Mouse (Mus musculus): Measurements from ENCODE around the gene Hyou1. TPM values are rescaled to one million over a fixed set of nuclear protein-coding genes. Genes with fewer than 3 reads are reported as not detected.
A peak's percentile ranks its signal among the peaks of the same experiment; 100 is the strongest.
"Not testable (repeated sequence)": the region's sequence is repeated elsewhere in the genome, so short reads cannot be mapped to it uniquely, and the experiment has no call there.

Hyou1 gene
- total and polyA plus RNA-seq, 2 experiments: 87.8 to 111 TPM

DNA sequence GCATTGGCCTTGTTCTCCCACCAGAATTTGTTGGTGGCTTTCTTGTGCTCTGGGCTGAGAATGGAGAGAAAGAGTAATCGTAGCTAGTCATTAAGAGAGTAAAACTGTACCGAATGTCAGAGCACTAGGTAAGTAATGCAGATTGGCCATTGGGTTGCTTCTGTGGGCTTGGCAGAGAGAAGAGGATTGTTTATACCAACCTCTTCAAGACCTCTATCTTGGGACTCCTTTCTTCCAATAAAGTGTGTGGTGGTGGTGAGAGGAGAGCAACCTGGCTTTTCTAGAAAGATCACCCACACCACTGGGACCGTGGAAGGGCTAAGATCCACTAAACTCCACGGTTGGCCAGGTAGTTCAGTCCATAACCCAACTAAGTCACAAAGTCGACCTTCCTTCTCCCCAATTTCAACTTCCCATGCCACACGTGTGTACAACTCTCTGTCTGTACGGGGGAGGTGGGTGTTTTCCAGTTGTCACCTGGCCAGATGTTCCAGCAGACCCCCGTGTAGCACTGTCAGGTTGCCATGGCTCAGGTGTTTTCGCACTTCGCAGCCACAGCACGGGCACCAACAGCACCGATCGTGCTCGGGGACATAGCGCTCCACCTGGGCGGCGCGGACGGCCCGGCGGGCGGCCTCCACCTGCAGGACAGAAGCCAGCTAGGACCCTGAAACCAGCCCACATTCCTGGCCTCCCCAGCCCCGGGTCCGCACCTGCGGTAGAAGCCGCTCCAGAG lies 38.0 kb downstream of the Hyou1 start:
- DNase-seq (ENCODE audit: extremely low read depth, low read depth, low spot score): no peak
- Histone ChIP-seq H3K4me3 (ENCODE audit: insufficient read depth, low read depth, low read length) (peak overlapping the region; percentile 84), H3K79me2 (ENCODE audit: control insufficient read depth, insufficient read depth, low read length) (peaks cover 6% of the 10 kb centered on the region; the same call in 1 of the 2 replicates), H3K9ac (ENCODE audit: low read depth, low read length) (peak overlapping the region; percentile 87), H3K27me3 (ENCODE audit: control insufficient read depth, insufficient read depth, low read length) (no peaks in the 10 kb centered on the region), H3K4me1 (ENCODE audit: control insufficient read depth, insufficient read depth, low read length) (peaks cover 4% of the 10 kb centered on the region; the same call in 1 of the 2 replicates), H3K36me3 (ENCODE audit: control insufficient read depth, insufficient read depth, low read length) (peaks cover 7% of the 10 kb centered on the region), H3K27ac (replicated peaks; ENCODE audit: insufficient read depth, low read depth, low read length) (peak overlapping the region; percentile 68)
- TF ChIP-seq CTCF (IDR thresholded peaks at IDR 0.05; ENCODE audit: low read depth, low read length) (no peak), POLR2A (IDR thresholded peaks at IDR 0.05; ENCODE audit: extremely low read depth, insufficient read depth, low read length) (no peak)
- 4% methylated on average over 26 of the region's 26 CpGs for WGBS

DNA sequence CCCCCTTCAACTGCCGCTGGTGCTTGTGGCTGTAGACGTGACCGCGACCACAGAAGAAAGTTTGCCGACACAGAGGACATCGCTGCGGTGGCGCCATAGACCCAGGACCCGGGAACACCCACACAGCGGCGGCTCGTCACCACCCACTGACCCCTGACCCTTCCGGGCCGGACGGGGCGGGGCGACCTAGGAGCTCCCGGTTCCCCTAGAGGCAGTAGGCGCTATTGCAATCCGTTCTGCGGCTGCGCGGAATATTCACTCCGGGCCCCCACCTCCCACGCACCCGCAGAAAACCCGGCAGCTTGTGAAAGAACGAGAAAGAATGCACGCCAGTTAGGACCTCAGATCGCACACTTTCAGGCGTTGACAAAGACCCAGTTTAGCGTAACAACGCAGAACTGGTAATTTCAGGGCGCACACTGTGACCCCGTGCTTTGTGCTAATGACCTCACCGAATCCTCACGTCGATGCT lies 38.6 kb downstream of the Hyou1 start:
- Histone ChIP-seq H3K9ac (ENCODE audit: low read depth, low read length) (peak overlapping the region; percentile 88), H3K27ac (replicated peaks; ENCODE audit: insufficient read depth, low read depth, low read length) (peak overlapping the region; percentile 71), H3K27me3 (ENCODE audit: control insufficient read depth, insufficient read depth, low read length) (no peaks in the 10 kb centered on the region), H3K79me2 (ENCODE audit: control insufficient read depth, insufficient read depth, low read length) (peaks cover 6% of the 10 kb centered on the region; the same call in 1 of the 2 replicates), H3K4me3 (ENCODE audit: insufficient read depth, low read depth, low read length) (peak overlapping the region; percentile 84), H3K4me1 (ENCODE audit: control insufficient read depth, insufficient read depth, low read length) (peaks cover 4% of the 10 kb centered on the region; the same call in 1 of the 2 replicates), H3K36me3 (ENCODE audit: control insufficient read depth, insufficient read depth, low read length) (peaks cover 3% of the 10 kb centered on the region)
- TF ChIP-seq CTCF (IDR thresholded peaks at IDR 0.05; ENCODE audit: low read depth, low read length) (peak; percentile 80), POLR2A (IDR thresholded peaks at IDR 0.05; ENCODE audit: extremely low read depth, insufficient read depth, low read length) (peak; percentile 84)
- under 1% methylated on average over 38 of the region's 38 CpGs for WGBS
- DNase-seq (ENCODE audit: extremely low read depth, low read depth, low spot score): peak; percentile 77

DNA sequence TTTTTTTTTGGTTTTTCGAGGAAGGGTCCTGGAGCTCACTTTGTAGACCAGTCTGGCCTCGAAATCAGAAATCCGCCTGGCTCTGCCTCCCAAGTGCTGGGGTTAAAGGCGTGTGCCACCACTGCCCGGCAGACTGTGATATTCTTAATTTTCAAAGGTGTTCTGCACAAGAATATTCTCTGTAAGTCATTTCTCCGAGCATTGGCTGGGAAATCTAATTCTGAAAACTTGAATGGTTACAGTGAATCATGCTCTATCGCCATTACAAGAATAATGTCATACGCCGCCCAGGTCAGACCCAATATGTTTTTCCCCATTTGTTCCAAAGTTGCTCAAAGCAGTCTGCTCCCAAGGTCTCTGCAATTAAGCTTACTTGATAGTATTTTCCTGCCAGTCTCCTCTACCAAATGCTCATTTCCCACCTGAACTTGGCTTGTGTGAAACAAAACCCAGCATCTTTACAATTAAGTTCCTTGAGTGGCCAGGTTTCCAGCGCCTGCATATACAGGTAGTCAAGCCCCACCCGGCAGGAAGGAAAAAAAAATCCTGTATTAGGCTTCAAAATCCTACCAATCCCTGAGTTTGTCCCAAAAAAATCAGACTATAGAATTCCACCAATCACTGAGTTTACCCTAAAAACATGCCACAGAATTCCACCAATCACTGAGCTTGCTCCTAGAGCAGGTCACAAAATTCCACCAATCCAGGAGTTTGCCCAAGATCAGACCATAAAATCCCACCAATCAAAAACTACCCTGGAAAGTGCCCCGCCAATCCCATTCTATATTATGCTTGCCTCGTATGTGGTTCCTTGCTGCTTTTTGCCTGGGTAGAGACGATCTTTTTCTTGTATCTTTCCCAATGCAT lies 39.5 kb downstream of the Hyou1 start, which contains the start of gene Ccdc84:
Gene Ccdc84 (minus strand): TSS at position 51 of the 867 bp plus-strand sequence.
- WGBS: 80% methylated on average over 14 of the region's 14 CpGs
- TF ChIP-seq CTCF (IDR thresholded peaks at IDR 0.05; ENCODE audit: low read depth, low read length) (no peak), POLR2A (IDR thresholded peaks at IDR 0.05; ENCODE audit: extremely low read depth, insufficient read depth, low read length) (no peak)
- Histone ChIP-seq H3K4me3 (ENCODE audit: insufficient read depth, low read depth, low read length) (peak within 1 kb of the TSS; percentile 84), H3K4me1 (ENCODE audit: control insufficient read depth, insufficient read depth, low read length) (peaks cover 4% of the 10 kb centered on the region; the same call in 1 of the 2 replicates), H3K36me3 (ENCODE audit: control insufficient read depth, insufficient read depth, low read length) (0 out of 2 replicates have a peak, but pooled peaks cover 2% of the 10 kb centered on the region), H3K79me2 (ENCODE audit: control insufficient read depth, insufficient read depth, low read length) (peaks cover 6% of the 10 kb centered on the region; the same call in 1 of the 2 replicates), H3K9ac (ENCODE audit: low read depth, low read length) (peak within 1 kb of the TSS; percentile 88), H3K27me3 (ENCODE audit: control insufficient read depth, insufficient read depth, low read length) (no peaks in the 10 kb centered on the region), H3K27ac (replicated peaks; ENCODE audit: insufficient read depth, low read depth, low read length) (peak within 1 kb of the TSS; percentile 71)
- DNase-seq (ENCODE audit: extremely low read depth, low read depth, low spot score): no peak

DNA sequence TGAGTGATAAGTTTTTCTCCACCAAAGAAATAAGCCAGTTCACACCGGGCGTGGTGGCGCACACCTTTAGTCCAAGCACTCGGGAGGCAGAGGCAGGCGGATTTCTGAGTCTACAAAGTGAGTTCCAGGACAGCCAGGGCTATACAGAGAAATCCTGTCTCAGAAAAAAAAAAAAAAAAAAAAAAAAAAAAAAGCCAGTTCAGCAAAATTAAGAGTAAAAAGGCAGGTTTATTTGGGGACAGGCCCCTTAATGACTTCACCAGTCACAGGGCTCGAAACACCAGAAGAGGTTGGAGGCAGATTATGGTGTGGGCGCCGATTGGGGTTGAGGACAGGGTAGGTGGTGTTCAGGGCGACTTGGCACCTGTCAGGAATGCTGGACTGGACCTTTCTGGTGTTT lies 40.4 kb downstream of the Hyou1 start:
- 96% methylated on average over 9 of the region's 9 CpGs for WGBS
- H3K36me3 ChIP-seq (ENCODE audit: control insufficient read depth, insufficient read depth, low read length); H3K27me3 ChIP-seq (ENCODE audit: control insufficient read depth, insufficient read depth, low read length); DNase-seq (ENCODE audit: extremely low read depth, low read depth, low spot score); H3K9ac ChIP-seq (ENCODE audit: low read depth, low read length); H3K4me3 ChIP-seq (ENCODE audit: insufficient read depth, low read depth, low read length); H3K4me1 ChIP-seq (ENCODE audit: control insufficient read depth, insufficient read depth, low read length); H3K27ac ChIP-seq (replicated peaks; ENCODE audit: insufficient read depth, low read depth, low read length); H3K79me2 ChIP-seq (ENCODE audit: control insufficient read depth, insufficient read depth, low read length): not testable (repeated sequence)

DNA sequence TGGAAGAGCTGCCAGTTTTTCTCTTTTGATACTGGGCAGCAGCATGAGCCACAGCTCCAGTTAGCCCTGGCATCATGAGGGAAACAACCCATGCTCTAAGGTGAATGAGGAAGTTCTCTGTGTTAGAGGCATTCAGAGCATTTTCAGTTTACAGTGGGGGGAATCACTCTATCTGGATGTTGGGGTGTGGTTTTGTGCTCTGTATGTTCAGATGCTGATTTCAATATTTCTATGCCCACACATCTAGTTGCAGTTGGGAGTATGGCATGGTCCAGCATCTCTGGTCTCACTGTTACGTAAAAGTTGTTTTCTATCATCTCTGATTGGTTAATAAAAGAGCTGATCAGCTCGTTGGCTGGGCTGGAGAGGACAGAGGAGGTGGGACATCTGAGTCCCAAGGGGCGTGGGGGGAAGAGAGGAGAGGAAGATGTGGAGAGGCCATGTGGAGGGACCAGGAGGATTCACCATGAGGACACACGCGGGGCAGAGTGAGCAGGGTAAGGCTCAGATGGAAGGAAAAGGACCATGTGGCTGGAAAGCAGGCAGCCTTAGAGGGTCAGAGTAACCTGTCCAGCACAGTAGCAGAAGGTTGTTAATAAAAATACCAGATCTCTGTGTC lies 41.1 kb downstream of the Hyou1 start:
- Histone ChIP-seq H3K4me3 (ENCODE audit: insufficient read depth, low read depth, low read length) (no peak overlapping the region), H3K27ac (replicated peaks; ENCODE audit: insufficient read depth, low read depth, low read length) (no peak overlapping the region), H3K27me3 (ENCODE audit: control insufficient read depth, insufficient read depth, low read length) (no peaks in the 10 kb centered on the region), H3K36me3 (ENCODE audit: control insufficient read depth, insufficient read depth, low read length) (no peaks in the 10 kb centered on the region), H3K79me2 (ENCODE audit: control insufficient read depth, insufficient read depth, low read length) (peaks cover 6% of the 10 kb centered on the region; the same call in 1 of the 2 replicates), H3K9ac (ENCODE audit: low read depth, low read length) (no peak overlapping the region), H3K4me1 (ENCODE audit: control insufficient read depth, insufficient read depth, low read length) (peaks cover 4% of the 10 kb centered on the region; the same call in 1 of the 2 replicates)
- TF ChIP-seq CTCF (IDR thresholded peaks at IDR 0.05; ENCODE audit: low read depth, low read length): no peak
- TF ChIP-seq POLR2A (IDR thresholded peaks at IDR 0.05; ENCODE audit: extremely low read depth, insufficient read depth, low read length): no peak
- 72% methylated on average over 5 of the region's 5 CpGs for WGBS
- DNase-seq (ENCODE audit: extremely low read depth, low read depth, low spot score): no peak

All from liver, adult 2 months (tissue).